Mouse (Mus musculus): ENCODE data around the gene Cdk2ap2.

Cdk2ap2 gene

GRCm38 (mm10) chr19:4140147-4140546 is 43.2 kb downstream of the Cdk2ap2 start:
- no peak for DNase-seq

GRCm38 (mm10) chr19:4142416-4143173 is 45.6 kb downstream of the Cdk2ap2 start:
- no peak for DNase-seq

- no peak for DNase-seq
These were observed 46.8 kb downstream of the Cdk2ap2 start, which contains the start of gene Cabp4 for GRCm38 (mm10) chr19:4143759-4144268. Cabp4 (minus strand) TSS chr19:4144033.

DNA sequence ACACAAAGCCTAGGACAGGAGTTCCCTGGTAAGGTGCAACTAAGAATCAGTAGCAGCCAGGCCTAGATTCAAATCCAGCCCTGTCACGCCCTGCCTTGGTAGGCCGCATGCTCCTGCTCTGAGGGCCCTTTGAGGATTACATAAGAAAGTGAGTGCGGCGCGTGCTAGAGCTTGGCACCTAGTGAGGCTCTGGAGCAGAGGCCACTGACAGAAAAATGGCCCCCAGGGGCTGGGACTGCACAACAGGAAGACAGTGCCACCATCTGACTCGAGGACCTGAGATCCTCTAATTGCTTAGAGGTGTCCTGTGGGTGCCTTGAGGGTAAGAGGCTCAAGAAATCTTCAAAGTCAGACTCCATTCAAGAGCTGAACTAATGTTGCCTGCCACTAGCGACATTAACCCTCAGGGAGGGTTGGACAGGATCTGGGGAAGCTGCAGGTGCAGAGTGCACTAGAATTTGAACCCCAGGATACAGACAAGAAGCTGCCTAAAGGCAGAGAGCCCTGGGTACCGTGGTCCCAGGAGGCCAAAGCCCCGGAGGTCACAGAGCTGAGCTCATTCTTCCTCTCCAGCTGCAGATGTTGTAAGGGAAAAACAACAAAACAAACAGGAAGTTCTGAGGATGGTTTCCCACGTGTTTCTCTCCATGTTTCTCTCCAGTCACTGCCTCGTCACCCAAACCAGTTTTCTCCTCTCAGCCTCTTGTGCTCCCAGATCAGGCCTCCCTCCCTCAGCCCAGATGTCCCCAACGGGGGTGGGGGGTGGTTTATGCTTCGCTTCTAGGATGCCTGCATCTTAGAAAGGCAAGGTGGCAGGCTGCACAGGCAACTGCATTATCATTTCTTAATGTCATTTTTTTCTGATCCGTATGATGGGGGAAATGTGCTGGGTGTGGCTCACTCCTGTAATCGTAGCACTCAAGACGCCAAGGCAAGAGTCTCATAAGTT is 47.8 kb downstream of the Cdk2ap2 start:
- DNase-seq: no peak

DNA sequence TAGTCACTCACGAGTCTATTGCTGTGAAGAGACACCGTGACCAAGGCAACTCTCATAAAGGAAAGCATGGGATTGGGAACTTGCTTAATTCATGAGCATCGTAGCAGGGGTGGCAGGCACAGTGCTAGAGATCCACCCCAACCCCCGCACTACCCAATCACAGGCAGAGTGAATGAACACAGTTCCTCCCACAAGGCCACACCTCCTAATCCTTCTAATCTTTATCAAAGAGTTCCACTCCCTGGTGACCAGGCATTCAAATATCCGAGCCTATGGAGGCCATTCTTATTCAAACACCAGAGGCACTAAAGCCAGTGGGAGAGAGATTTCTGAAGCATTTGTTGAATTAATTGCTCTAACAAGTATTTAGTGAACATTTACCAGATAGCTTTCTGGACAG is 49.0 kb downstream of the Cdk2ap2 start:
- no peak for DNase-seq

GRCm38 (mm10) chr19:4146366-4147021 is 49.5 kb downstream of the Cdk2ap2 start:
- no peak for DNase-seq

GRCm38 (mm10) chr19:4147022-4147405 is 50.0 kb downstream of the Cdk2ap2 start:
- no peak for DNase-seq

- DNase-seq: no peak
These were observed 51.0 kb downstream of the Cdk2ap2 start for GRCm38 (mm10) chr19:4147782-4148490.

GRCm38 (mm10) chr19:4148491-4148806 is 51.5 kb downstream of the Cdk2ap2 start, which contains the start of gene Coro1b:
Coro1b (plus strand) TSS chr19:4148619.
- peak; percentile 97 for DNase-seq

All from cerebellum, adult 18-20 months (tissue).